Mouse (Mus musculus) bone marrow macrophage, adult 2 months (primary cell): ENCODE data around the gene Rnf5.

Experiments
- CTCF ChIP-seq: IDR thresholded peaks from 2 replicates; pipeline ENCODE4 v1.5.1; 2012; ENCODE audit warnings: low read depth, mild to moderate bottlenecking, low read length, moderate library complexity
- POLR2A ChIP-seq: IDR thresholded peaks from 2 replicates; pipeline ENCODE4 v1.6.1; 2012; ENCODE audit warnings: mild to moderate bottlenecking, low read depth, low read length, borderline replicate concordance

DNA sequence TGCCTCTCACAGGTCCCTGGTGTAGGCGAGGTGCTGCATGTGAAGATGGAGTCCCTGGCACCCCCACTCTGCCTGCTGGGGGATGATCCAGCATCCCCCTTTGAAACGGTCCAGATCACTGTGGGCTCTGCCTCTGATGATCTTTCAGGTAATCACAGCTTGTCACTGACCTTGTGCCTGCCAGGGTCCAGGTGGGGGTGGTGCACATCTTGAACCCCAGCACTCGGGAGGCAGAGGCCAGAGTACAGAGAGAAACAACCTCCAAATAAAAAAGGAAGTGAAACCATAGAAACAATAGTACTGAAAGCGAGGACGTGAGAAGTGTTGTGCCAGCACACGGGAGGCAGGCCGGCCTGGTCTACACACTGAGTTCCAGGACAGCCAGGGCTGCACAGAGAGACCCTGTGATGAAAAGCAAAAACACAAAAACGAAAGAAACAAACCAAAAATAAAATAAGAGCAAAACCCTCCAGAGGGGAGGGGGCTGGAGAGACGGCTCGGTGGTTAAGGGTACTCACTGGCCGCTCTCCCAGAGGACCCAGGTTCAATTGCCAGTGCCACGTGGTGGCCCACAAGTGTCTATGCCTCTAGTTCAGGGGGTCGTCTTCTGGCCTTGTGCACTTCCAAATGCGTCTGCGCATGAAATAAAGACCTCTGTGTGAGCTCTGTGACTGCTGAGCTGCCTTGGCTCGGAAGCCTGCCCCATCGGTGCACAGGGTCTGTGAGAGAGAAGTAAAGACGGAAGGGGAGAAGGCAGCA, 45.8 kb upstream of the Rnf5 start:
- TF ChIP-seq CTCF (no peak), POLR2A (no peak)
